Mouse (Mus musculus) spleen, embryonic (tissue): ENCODE data around the gene Pcgf2.

Source experiments
- CTCF ChIA-PET: fragments of 350-600 bp; sonication (Branson Sonifier 250); formaldehyde crosslinking; loops from one replicate; lab custom pipeline; 2022; lab: Charles Lee

Pcgf2 gene

DNA sequence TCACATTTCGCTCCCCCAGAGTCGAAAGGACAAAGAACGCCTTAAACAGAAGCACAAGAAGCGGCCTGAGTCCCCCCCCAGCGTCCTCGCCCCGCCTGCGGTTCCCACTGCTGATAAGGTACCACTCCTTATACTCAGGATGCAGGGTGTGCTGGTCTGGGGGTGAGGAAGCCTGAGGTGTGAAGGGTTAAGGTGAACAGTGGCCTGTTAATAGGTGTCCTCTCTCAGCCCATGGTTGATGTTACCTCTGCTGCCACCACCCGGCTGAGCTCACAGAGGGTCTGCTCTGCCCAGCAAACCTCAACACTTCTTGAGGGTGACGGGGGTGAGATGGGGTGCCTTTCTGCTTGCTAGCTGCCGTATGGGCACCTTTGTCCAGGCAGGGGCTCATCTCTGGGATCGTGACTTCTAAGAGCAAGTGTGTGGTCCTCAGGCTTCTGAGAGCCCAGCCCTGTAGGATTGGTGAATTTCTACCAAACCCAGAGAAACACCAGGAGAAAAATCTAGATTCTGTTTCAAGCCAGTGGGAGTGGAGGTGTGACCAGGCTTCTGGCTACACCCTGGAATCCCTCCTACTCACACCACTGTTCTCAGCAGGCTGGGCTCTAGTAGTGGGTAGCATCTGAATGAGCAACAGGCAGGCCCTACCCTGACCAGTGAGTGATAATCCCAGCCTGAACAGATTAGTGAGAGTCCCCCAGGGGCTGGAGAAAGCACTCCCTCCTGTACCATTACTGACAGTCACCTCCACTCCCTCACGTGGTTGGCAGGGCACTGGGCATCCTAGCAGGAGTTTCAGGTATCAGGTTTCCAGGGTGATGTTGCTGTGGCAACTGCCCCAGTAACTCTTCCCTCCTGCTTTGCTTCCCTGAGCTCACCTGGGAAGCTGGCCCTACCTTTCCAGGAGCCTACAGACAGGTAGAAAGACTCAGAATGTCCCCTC is 29.8 kb downstream of the Pcgf2 start:
- CTCF ChIA-PET, result interaction anchor here (0.7 kb wide), 1 partner anchor 27 kb away, joined by 3 read pairs; no protein-coding TSS in a partner anchor

DNA sequence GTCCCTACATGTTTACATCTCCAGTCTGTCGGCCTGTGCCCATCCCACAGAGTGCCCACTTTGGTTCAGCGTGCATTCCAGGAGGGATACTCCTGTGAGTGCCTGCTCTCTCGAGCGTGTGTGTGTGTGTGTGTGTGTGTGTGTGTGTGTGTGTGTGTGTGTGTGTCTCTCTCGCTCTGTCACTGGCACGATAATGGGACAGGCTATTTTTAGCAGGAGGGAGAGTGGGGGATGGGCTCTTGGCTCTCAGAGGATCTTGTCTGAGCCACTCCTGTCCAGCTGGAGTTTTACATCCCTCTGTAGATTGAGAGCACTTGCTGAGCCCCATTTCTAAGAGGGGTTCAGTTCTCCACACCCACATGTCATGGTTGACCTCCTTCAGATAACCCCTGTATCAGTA is 30.5 kb downstream of the Pcgf2 start:
- CTCF ChIA-PET, result interaction anchor here (0.7 kb wide), 2 partner anchors 26 to 1222 kb away, joined by 3 to 13 read pairs; no protein-coding TSS in a partner anchor

DNA sequence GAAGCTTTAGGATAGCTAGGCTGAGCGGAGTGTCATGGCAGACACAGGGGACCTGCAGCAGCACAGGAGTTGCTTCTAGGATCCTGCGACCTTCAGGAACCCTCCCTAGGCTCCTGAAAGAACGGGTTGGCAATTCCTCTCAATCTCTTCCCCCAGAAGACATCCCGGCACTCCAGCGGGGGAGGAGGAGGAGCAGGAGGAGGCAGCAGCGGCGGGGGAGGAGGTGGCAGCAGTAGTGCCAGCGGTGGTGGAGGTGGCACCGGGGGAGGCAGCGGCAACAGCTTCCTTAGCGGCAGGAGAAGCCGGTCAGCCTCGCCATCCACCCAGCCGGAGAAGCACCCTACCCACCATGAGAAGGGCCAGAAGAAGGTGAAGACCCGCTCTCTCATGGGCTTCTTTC is 31.0 kb downstream of the Pcgf2 start:
- CTCF ChIA-PET, result interaction anchor here (0.7 kb wide), 1 partner anchor 1223 kb away, joined by 13 read pairs; no protein-coding TSS in a partner anchor

DNA sequence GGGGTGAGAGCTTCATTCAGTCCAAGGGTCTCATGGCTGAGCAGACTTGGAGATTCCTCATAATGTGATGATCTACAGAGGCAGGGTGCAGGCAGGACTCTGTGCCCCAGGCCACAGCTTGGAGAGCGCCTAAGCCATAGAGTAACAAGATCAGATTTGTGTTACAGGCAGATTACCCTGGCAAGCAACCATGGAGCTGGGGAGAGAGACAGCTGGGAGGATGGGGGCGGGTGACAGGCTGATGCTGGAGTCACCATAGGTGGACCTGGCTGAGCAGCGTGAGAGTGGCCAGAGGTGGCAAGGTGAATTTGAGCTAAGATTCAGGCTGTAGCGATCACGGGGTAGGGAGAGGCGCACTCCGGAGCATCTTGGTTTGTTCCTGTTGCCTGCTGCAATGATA is 32.1 kb downstream of the Pcgf2 start:
- CTCF ChIA-PET, result interaction anchor here (0.5 to 0.8 kb wide), 2 partner anchors 13 to 27 kb away, joined by 3 read pairs; no protein-coding TSS in a partner anchor

DNA sequence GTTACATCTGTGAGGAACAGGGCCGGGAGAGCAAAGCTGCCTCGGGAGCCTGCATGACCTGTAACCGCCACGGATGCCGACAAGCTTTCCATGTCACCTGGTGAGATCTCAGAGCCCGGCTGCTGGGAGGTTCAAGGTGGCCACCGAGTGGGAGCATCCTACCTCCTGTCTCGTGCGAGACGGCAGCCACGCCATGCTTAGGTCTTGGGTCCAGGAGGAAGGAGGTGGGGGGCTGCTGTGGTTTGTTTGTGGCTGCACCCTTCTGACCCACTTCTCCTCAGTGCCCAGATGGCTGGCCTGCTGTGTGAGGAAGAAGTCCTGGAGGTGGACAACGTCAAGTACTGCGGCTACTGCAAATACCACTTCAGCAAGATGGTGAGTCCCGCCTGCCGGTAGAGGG is 33.5 kb downstream of the Pcgf2 start:
- CTCF ChIA-PET, result no interaction called here

DNA sequence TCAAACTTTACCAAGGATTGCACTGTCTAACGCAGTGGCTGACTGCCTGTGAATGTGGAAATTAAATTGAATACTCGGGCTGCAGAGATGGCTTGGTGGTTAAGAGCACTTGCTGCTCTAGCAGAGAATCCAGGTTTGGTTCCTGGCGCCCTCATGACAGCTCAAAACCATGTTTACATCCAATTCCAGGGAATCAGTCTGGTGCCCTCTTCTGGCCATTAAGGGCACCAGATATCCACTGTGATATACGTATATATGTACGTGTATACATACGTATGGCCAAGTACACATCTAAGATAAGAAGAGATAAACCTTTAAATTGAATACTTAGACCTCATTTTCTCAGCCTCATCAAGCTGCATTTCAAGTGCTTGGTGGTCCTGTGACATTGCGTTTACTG is 34.1 kb downstream of the Pcgf2 start:
- CTCF ChIA-PET, result no interaction called here

DNA sequence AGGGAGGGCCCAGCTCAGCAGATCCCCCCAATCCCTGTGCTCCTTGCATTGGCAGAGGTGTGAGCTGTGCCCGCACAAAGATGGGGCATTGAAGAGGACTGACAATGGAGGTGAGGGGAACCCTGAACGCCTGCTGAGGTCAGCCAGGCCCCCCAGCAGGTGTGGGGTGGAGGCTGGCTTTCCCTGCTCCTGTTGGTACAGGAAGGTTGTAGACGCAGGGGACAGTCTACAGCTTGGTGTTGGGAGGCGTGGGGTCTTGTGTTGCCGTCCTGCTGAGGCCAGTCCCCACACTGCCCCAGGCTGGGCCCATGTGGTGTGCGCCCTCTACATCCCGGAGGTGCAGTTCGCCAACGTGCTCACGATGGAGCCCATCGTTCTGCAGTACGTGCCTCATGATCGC is 34.9 kb downstream of the Pcgf2 start:
- CTCF ChIA-PET, result no interaction called here

DNA sequence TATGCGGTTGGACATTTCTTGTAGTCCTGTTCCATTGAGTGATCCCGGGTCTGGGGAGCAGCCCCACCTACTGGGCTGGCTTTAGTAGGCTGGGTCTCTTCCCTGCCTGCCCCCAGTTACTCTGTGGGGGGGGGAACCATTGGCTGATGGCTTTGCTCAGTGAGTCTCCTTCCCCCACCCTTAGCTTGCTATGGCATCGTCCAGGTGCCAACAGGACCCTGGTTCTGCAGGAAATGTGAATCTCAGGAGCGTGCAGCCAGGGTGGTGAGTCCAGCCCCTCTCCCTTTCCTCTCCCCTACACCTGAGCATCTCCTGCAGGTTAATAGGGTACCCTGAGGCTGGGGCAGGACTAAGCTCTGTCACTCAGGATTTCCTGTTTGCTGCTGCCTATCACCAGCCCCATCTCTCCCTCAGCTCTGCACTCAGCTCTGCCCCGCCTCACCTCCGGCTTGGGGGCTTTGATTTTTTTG is 35.5 kb downstream of the Pcgf2 start:
- CTCF ChIA-PET, result interaction anchor here (0.6 to 0.7 kb wide), 2 partner anchors 19 to 868 kb away, joined by 3 to 6 read pairs; no protein-coding TSS in a partner anchor

DNA sequence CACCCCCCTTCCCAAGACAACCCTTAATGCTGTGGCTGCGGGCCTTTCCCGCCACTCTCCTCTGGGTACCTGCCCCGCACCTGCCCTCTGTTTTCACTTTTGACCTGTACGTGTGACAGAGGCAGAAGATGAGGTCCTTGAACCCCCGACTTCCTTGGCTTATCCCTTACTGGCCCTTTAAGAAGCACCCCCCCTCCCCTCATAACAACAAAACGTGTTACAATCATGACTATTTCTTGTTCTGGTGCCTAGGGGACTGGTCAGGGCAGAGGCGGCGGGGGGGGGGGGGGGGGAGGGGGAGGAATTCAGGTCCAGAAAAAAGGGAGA is 36.0 kb downstream of the Pcgf2 start:
- CTCF ChIA-PET, result interaction anchor here (0.6 to 0.7 kb wide), 2 partner anchors 18 to 58 kb away, joined by 4 to 6 read pairs; no protein-coding TSS in a partner anchor

DNA sequence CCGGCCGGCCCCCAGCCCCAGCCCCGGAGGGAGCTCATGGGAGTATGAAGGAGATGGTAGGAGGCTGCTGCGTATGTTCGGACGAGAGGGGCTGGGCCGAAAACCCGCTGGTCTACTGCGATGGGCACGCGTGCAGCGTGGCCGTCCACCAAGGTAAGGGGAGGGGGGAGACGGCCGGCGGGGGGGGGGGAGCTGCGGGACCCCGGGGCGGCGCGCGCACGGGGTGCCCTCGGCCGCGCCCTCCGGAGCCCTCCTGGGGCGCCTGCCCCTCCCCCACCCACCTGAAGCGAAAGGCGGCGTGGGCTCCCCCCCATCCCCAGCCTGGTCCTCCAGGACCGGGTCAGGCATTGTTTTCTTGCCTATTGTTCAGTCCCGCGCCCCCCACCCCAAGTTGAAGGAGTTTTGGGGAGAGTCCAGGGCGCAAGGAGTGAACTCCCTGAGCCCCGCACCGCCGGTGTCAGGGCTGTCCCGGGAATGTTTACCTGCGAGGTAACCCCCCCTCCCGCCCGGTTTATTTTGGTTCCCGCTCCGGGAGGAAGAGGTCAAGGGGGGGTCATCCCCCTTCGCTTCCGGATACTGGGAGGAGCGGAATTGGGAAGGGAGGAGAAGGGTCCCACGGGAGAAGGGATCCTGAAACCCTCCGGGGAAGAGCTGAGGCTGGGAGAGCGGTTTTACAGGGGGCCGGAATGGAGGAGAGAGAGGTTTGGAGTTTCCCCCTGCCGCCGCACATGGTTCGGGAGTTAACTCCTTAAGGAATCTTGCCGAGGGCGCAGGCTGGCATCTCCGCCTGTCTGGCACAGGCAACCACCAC is 36.6 kb downstream of the Pcgf2 start:
- CTCF ChIA-PET, result interaction anchor here (0.6 to 0.7 kb wide), 3 partner anchors 13 to 119 kb away, joined by 4 to 5 read pairs (median 4); no protein-coding TSS in a partner anchor

DNA sequence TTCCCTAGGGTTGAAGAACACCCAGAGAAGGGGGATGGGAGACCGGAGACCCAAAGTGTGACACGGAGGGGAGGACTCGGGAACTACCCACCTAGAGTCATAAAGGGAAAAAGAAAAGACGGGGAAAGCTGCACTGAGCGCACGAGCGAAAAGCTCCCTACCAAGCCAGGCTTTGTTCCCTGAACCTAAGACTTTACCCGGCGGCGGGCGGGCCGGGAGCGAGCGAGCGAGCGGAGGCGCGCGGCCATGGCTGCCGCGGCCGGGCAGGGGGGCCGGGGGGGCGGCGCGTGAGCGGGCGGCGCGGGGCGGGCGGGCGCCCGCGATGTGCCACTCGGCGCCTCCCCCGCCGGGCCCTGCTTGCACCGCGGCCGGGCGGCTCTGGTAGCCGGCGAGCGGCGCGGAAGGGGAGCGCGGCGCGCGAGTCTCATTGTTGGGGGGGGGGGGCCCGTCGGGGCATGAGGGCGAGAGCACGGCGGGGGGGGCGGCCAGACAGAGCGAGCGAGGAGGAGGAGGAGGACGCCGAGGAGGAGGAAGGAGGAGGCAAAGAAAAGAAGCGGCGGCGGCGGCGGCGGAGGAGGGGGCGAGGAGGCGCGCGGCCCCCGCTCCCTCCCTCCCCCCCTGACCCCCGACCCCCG is 37.3 kb downstream of the Pcgf2 start, which contains the start of gene Mllt6:
Gene Mllt6 (plus strand): TSS at position 522 of the 635 bp plus-strand sequence.
- CTCF ChIA-PET, result interaction anchor here (0.7 kb wide), 1 partner anchor 14 kb away, joined by 4 read pairs; no protein-coding TSS in a partner anchor

DNA sequence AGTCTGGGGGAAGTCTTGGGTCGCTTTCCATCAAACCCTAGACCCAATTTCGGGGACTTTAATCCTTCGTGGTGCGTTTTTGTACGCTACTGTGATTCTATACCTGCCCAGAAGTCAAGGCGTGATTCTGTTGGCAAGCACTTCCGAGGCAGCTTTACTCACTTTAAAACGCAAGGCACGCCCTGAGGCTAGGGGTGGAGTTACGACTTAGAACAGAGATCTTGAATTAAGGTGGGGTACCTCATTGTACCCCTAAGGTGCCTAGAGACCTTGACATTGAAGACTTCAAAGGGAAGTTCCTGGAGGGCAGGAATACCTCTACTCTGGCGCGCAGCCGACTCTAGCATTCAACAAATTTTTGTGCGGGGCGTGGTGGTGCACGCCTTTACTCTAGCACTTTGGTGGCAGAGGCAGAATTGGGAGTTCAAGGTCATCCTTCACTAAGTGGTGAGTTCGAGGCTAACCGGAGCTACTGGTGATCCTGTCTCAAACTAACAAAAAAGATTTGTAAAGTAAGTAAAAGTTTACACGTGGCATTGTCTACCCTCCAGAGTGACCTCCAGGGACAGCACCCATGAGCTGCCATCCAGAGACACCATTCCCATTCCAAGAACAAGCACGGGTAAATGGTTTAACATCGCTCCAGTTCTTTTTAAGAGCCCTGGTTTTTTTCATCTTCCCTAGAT is 37.9 kb downstream of the Pcgf2 start:
- CTCF ChIA-PET, result interaction anchor here (0.5 kb wide), 1 partner anchor 349 kb away, joined by 11 read pairs; no protein-coding TSS in a partner anchor

DNA sequence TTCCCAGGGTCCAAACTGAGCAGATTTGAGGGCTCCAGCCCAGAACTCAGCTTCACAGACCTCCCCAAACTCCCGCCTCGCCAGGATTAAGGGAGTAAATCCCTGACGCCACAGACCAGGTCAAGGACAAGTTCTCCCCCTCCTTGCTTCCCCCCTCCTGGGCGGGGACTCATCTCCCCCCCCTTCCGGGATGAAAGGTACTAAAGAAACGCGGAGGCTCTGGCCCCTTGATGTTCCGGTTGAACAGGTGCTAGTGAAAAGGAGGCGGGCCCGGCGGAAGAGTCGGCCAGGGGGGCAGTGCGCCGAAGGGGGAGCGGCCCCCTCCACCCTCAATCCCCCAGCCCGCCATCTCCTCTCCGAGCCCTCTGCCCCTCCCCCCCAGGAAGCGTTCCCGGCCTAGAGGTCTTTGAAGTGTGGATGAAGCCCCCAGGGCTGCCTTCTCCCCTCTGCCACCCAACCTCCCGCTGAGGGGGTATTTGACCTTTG is 38.6 kb downstream of the Pcgf2 start:
- CTCF ChIA-PET, result no interaction called here

DNA sequence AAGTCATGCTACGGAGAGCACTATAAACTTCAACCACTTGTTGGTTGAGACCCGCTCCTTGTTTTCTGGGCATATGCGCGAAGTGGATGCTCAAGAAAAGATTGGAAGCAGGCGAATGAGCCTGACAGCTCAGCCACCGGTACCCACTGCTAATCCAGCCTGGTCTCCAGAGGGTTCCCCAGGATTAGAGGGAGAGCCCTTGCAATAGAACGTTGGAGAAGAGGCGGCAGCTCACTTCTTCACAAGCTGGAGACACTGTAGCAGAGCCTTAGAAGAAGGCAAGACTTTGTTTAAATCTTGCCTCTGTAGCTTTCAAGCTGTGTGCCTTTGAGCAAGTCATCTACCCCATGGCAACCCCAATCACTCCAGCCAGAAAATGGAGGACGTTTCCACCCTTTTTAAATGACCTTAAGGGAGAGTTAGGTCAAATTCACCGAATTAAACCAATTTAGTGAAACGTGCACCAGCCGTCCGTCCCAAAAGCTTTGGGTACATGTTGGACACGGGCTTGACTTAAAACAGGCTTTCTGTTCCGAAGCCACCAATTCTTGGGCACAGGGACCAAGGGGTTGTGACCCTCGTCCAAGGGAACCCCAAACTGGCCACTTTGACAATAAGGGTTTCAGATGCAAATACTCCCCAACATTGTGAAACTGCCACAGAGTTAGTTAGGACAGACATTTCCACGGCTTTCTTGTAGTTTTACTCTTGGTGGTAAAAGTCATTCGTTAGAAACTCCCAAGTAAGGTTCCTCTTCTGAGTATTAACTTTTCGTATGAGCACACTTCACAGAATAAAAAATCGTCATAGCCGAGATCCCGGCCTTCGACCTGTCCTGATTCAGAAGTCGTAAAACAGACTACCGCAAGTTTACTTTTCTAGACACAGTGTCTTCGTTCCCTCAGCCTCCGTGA is 39.3 kb downstream of the Pcgf2 start:
- CTCF ChIA-PET, result interaction anchor here (0.9 kb wide), 1 partner anchor 23 kb away, joined by 6 read pairs; no protein-coding TSS in a partner anchor

DNA sequence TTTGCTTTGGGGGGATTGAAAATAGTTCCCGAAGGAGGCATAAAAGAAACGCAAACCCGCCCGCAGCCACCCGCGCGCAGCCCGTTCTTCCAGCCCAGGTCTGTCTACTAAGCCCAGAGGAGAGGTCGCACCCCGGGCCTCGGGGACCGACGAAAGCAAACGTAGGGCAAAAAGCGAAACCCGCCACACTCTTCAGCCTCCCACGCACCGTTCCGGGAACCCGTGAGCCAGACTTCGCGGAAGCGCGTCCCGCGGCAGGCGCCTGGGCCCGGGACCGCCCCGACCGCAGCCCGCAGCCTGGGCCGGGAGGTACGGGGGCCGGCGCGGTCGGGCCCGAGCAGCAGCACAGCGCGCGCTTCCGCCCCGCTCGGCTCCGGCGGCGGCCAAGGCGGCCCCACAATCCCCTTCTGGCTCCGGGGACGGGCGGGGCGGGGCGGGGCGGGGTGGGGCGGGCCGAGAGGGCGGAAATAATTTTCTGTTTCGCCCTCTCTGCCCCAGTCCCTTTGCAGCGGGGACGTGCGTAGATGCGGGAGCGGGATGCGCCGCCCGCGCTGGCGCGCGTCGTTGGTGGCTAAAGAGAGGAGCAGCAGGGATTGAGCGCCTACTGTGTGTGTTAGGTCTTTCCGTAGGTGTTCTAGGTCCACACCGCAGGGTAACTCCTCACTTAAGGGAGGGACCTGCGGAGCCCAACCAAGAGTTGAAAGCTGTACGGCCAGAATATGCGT is 40.1 kb downstream of the Pcgf2 start:
- CTCF ChIA-PET, result interaction anchor here (0.9 to 2.4 kb wide), 2 partner anchors 24 kb away, joined by 6 to 8 read pairs; no protein-coding TSS in a partner anchor

DNA sequence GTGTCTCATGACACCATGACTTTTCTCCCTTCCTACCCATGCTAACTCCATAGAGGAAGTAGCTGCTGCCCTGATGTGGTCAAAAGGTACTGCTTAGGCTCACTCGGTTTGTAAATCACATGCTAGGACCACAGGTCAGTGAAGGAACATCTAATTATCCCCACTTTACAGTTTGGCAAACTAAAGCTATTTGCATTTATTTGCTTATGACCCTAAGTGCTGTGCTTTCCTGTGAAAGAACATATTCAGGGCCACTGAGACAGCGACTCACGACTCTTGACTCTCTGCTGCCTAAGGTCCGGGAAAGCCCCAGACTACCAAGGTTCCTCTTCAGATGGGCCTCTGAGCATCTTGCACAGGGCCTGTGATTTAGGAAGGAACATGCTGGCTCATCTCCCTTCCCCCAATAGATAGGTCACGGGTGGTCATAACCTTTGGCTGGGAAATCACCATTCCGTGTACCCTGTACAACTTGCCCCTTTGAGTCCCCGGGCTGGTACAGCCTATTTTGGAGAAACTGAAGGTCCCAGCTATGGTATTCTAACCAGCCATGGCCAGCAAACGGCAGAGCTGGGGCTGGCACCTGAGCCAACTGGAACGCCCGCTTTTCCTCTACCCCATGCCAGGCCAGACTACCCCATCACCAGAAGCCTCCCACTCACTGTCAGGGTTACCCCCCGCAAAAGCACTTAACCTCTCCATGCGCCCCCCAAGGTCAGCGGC is 40.9 kb downstream of the Pcgf2 start:
- CTCF ChIA-PET, result interaction anchor here (2.3 to 2.4 kb wide), 2 partner anchors 15 to 25 kb away, joined by 6 to 8 read pairs; no protein-coding TSS in a partner anchor

DNA sequence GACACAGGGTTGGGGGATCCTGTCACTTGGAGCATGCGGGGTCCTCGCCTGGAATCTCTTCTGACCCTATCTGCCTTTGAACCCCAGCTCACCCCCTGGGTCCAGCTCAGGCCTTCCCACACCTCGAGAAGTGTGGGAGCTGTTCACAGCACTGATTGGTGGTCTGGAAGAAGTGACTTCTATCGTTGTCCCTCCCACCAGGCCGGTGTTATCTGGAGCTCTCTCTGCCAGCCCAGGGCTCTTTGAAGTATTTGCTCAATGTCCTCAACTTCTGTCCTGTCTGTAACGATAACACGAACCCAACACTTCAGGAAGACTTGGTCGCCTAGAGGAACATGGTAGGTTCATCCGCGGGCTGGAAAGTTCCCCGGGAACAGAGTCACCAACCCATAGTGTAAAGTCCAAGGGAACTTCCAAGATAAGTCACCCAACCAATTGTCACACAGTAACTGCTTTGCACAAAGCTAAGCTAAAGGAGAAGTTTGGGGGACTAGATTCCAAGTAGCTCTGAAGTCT is 41.5 kb downstream of the Pcgf2 start:
- CTCF ChIA-PET, result interaction anchor here (2.3 to 2.4 kb wide), 2 partner anchors 14 to 25 kb away, joined by 6 to 8 read pairs; no protein-coding TSS in a partner anchor
